Mouse (Mus musculus) thymus, adult 2 months (tissue): ENCODE measurements around the gene Egr4. TPM values are rescaled to one million over a fixed set of nuclear protein-coding genes. Genes with fewer than 3 reads are reported as not detected.

ENCODE experiments used
- DNase-seq: peaks from one replicate; pipeline ENCODE4 v3.0.0; 2021
- H3K27ac ChIP-seq: fragments of 200-500 bp; 2 replicates; pipeline ENCODE4 v1.5.1; 2012; ENCODE audit warnings: low read length, control low read depth; ENCODE audit not compliant: control insufficient read depth, insufficient read depth
- H3K27me3 ChIP-seq: fragments of 200-500 bp; 2 replicates; pipeline ENCODE4 v1.6.1; 2012; ENCODE audit warnings: mild to moderate bottlenecking, low read length, moderate library complexity, mixed read lengths; ENCODE audit not compliant: control insufficient read depth, insufficient read depth
- H3K36me3 ChIP-seq: fragments of 200-500 bp; 2 replicates; pipeline ENCODE4 v1.6.1; 2012; ENCODE audit warnings: mild to moderate bottlenecking, low read length, moderate library complexity; ENCODE audit not compliant: control insufficient read depth, insufficient read depth
- H3K4me1 ChIP-seq: fragments of 200-500 bp; replicated peaks from 2 replicates; pipeline ENCODE4 v1.6.1; 2012; ENCODE audit warnings: low read length; ENCODE audit not compliant: control insufficient read depth, insufficient read depth
- H3K4me3 ChIP-seq: fragments of 200-500 bp; 2 replicates; pipeline ENCODE4 v1.5.1; 2012; ENCODE audit warnings: mild to moderate bottlenecking, low read length, control low read depth, moderate library complexity; ENCODE audit not compliant: control insufficient read depth, insufficient read depth
- CTCF ChIP-seq: fragments of 200-500 bp; IDR thresholded peaks from 2 replicates; pipeline ENCODE4 v1.5.1; 2012; ENCODE audit warnings: mild to moderate bottlenecking, control low read depth, low read length, moderate library complexity, borderline replicate concordance; ENCODE audit not compliant: control insufficient read depth, poor library complexity, insufficient read depth; ENCODE audit errors: extremely low read depth
- POLR2A ChIP-seq: fragments of 200-500 bp; IDR thresholded peaks from 2 replicates; pipeline ENCODE4 v1.6.1; 2012; ENCODE audit warnings: mild to moderate bottlenecking, low read length, control low read depth, moderate library complexity; ENCODE audit not compliant: control insufficient read depth, poor library complexity, insufficient read depth; ENCODE audit errors: extremely low read depth
- WGBS: fragments of 180-500 bp; shearing (Covaris S2); methylation state at CpG from one replicate; pipeline ENCODE4 v1.1.7; 2018; 5-methylcytosine and 5-hydroxymethylcytosine counted together
- polyA plus RNA-seq: library from polyadenylated mRNA; depleted of rRNA; stranded (reverse); fragments of >200 nt; gene quantifications from 2 replicates; pipeline ENCODE4 v1.2.3, GENCODE M21; 2012

Egr4 gene
- polyA plus RNA-seq, 1 experiment = 0.12 TPM

- Histone ChIP-seq H3K4me3 (no peak overlapping the region), H3K27me3 (no peaks in the 10 kb centered on the region; the same call in 1 of the 2 replicates), H3K4me1 (peaks cover 6% of the 10 kb centered on the region; the same call in 1 of the 2 replicates), H3K27ac (no peak overlapping the region), H3K36me3 (no peaks in the 10 kb centered on the region)
- 68% methylated on average over 5 of the region's 5 CpGs for WGBS
- DNase-seq = no peak
- no peak for TF ChIP-seq POLR2A
- TF ChIP-seq CTCF = no peak
Measured at GRCm38 (mm10) chr6:85518091-85518693, 4.8 kb upstream of the Egr4 start.

- 79% methylated on average over 4 of the region's 4 CpGs for WGBS
- Histone ChIP-seq H3K27me3 (peaks cover 7% of the 10 kb centered on the region), H3K4me3 (no peak overlapping the region), H3K4me1 (peaks cover 8% of the 10 kb centered on the region; the same call in 1 of the 2 replicates), H3K27ac (no peak overlapping the region), H3K36me3 (no peaks in the 10 kb centered on the region)
- TF ChIP-seq POLR2A (no peak), CTCF (no peak)
- DNase-seq = no peak
Measured at GRCm38 (mm10) chr6:85515941-85516340, 2.6 kb upstream of the Egr4 start.

- H3K36me3 ChIP-seq = no peaks in the 10 kb centered on the region
- H3K27me3 ChIP-seq = peaks cover 13% of the 10 kb centered on the region
- 5% methylated on average over 90 of the region's 90 CpGs for WGBS
Measured at GRCm38 (mm10) chr6:85512577-85513530, 535 bp downstream of the Egr4 start.

GRCm38 (mm10) chr6:85512056-85512440 is 1.3 kb downstream of the Egr4 start:
- no peak overlapping the region for H3K27ac ChIP-seq
- DNase-seq = no peak
- WGBS = 6% methylated on average over 36 of the region's 36 CpGs
- no peak overlapping the region for H3K4me3 ChIP-seq
- peaks cover 8% of the 10 kb centered on the region; the same call in 1 of the 2 replicates for H3K4me1 ChIP-seq
- H3K27me3 ChIP-seq = peaks cover 13% of the 10 kb centered on the region
- no peaks in the 10 kb centered on the region for H3K36me3 ChIP-seq
- TF ChIP-seq POLR2A (no peak), CTCF (no peak)

More at GRCm38 (mm10) chr6:85512577-85513530, 535 bp downstream of the Egr4 start:
- DNase-seq = no peak
- TF ChIP-seq POLR2A (no peak), CTCF (no peak)
- Histone ChIP-seq H3K4me1 (peaks cover 8% of the 10 kb centered on the region; the same call in 1 of the 2 replicates), H3K4me3 (peak overlapping the region; percentile 19), H3K27ac (no peak overlapping the region)

- no peak overlapping the region for H3K4me3 ChIP-seq
- peaks cover 8% of the 10 kb centered on the region; the same call in 1 of the 2 replicates for H3K4me1 ChIP-seq
- H3K27ac ChIP-seq = no peak overlapping the region
- H3K27me3 ChIP-seq = peaks cover 13% of the 10 kb centered on the region
- no peaks in the 10 kb centered on the region for H3K36me3 ChIP-seq
- no peak for DNase-seq
- WGBS = 3% methylated on average over 88 of the region's 88 CpGs
- TF ChIP-seq CTCF (no peak), POLR2A (no peak)
Measured at GRCm38 (mm10) chr6:85511286-85512055, 1.9 kb downstream of the Egr4 start.

GRCm38 (mm10) chr6:85510476-85510875 is 2.9 kb downstream of the Egr4 start:
- peak; percentile 17 for DNase-seq
- peaks cover 13% of the 10 kb centered on the region for H3K27me3 ChIP-seq

More at GRCm38 (mm10) chr6:85510476-85510875, 2.9 kb downstream of the Egr4 start:
- no peak overlapping the region for H3K27ac ChIP-seq
- 10% methylated on average over 6 of the region's 6 CpGs for WGBS
- H3K36me3 ChIP-seq = no peaks in the 10 kb centered on the region
- no peak overlapping the region for H3K4me3 ChIP-seq
- H3K4me1 ChIP-seq = peaks cover 8% of the 10 kb centered on the region; the same call in 1 of the 2 replicates
- TF ChIP-seq POLR2A (no peak), CTCF (no peak)
